Mouse (Mus musculus) urinary bladder, postnatal 0 days (tissue): Measurements from ENCODE around the gene Slc13a4. TPM values are rescaled to one million over a fixed set of nuclear protein-coding genes. Genes with fewer than 3 reads are reported as not detected.

Source experiments
- polyA plus RNA-seq: library from polyadenylated mRNA; unstranded; fragments of >200 nt; fragmentation: Nextera tagmentation; extraction: Ambion mirVana; gene quantifications from 2 replicates; pipeline ENCODE4 v1.2.1, GENCODE M21; 2015

Gene Slc13a4
- polyA plus RNA-seq: 0.45 and 0.60 TPM in 2 replicates

GRCm38 (mm10) chr6:35308037-35308436 lies at the start of gene Slc13a4:
Gene Slc13a4, minus strand, starts transcription at chr6:35308131.

GRCm38 (mm10) chr6:35326111-35326515 lies 18.2 kb upstream of the Slc13a4 start, which contains the start of gene Fam180a:
Gene Fam180a, minus strand, starts transcription at chr6:35326141.

Other genes with a start within 250 kb of the Slc13a4 start
- gene Cnot4, start 174.4 kb downstream of the Slc13a4 start, polyA plus RNA-seq: 14.3 and 16.7 TPM in 2 replicates
- 9.4 and 10.7 TPM in 2 replicates for gene Nup205, start 130.7 kb downstream of the Slc13a4 start, polyA plus RNA-seq
- 2.2 and 2.5 TPM in 2 replicates for gene Fam180a, start 18.0 kb upstream of the Slc13a4 start, polyA plus RNA-seq
- gene Mtpn, start 231.8 kb upstream of the Slc13a4 start, polyA plus RNA-seq: 144 and 163 TPM in 2 replicates